Mouse (Mus musculus) liver, embryonic 14.5 days (tissue): ENCODE measurements around the gene Med29. TPM values are rescaled to one million over a fixed set of nuclear protein-coding genes. Genes with fewer than 3 reads are reported as not detected.

ENCODE experiments used
- ATAC-seq: fragments of 200-750 bp; cut with Nextera tagmentation; 2 replicates; pipeline ENCODE4 v1.8.0; 2017; ENCODE audit warnings: moderate number of reproducible peaks, mild to moderate bottlenecking, moderate library complexity; ENCODE audit not compliant: insufficient read depth
- DNase-seq, 3 experiments: peaks; one replicate each; pipeline ENCODE4 v3.0.0-alpha.2; 2012 to 2013; ENCODE audit warnings: low read depth in 3 of 3, low spot score in 3 of 3
- H3K27ac ChIP-seq: fragments of 300-500 bp; sonication (generic); 2 replicates; pipeline ENCODE4 v1.5.1; 2014; ENCODE audit warnings: moderate library complexity, mild to moderate bottlenecking, control low read depth, inconsistent platforms
- H3K27me3 ChIP-seq: fragments of 300-500 bp; sonication (generic); 2 replicates; pipeline ENCODE4 v1.6.1; 2014; ENCODE audit warnings: mild to moderate bottlenecking, low read length, moderate library complexity; ENCODE audit not compliant: control insufficient read depth, insufficient read depth
- H3K36me3 ChIP-seq: fragments of 300-500 bp; sonication (generic); replicated peaks from 2 replicates; pipeline ENCODE4 v1.6.1; 2014; ENCODE audit warnings: low read depth; ENCODE audit not compliant: control insufficient read depth, insufficient read depth
- H3K4me1 ChIP-seq, 2 experiments: fragments of 200-500 bp in 1 of 2; fragments of 300-500 bp in 1 of 2; sonication (generic) in 1 of 2; replicated peaks; 2 replicates each; pipeline ENCODE4 v1.6.1; 2012 to 2014; ENCODE audit warnings: antibody characterized with exemption in 1 of 2, inconsistent platforms in 1 of 2, low read length in 1 of 2; ENCODE audit not compliant: control insufficient read depth in 2 of 2, insufficient read depth in 2 of 2
- H3K4me2 ChIP-seq: fragments of 300-500 bp; sonication (generic); 2 replicates; pipeline ENCODE4 v1.6.1; 2014; ENCODE audit warnings: low read depth, mild to moderate bottlenecking, control low read depth, moderate library complexity
- H3K4me3 ChIP-seq, 2 experiments: fragments of 200-500 bp in 1 of 2; fragments of 300-500 bp in 1 of 2; sonication (generic) in 1 of 2; 2 replicates each; pipeline ENCODE4 v1.5.1; 2012 to 2014; ENCODE audit warnings: low read depth in 2 of 2, low read length in 2 of 2, mild to moderate bottlenecking in 2 of 2, control low read depth in 1 of 2, inconsistent platforms in 1 of 2, moderate library complexity in 1 of 2; ENCODE audit not compliant: insufficient read depth in 1 of 2
- H3K9ac ChIP-seq: fragments of 300-500 bp; sonication (generic); replicated peaks from 2 replicates; pipeline ENCODE4 v1.6.1; 2014; ENCODE audit warnings: mild to moderate bottlenecking, control low read depth, moderate library complexity
- H3K9me3 ChIP-seq: fragments of 300-500 bp; sonication (generic); 2 replicates; pipeline ENCODE4 v1.6.1; 2016; ENCODE audit warnings: low read length, mixed read lengths; ENCODE audit not compliant: control insufficient read depth
- CTCF ChIP-seq: IDR thresholded peaks from 2 replicates; pipeline ENCODE4 v1.5.1; 2016; ENCODE audit warnings: antibody characterized with exemption, low read depth, control low read depth
- EP300 ChIP-seq: IDR thresholded peaks from 2 replicates; pipeline ENCODE4 v1.6.1; 2016; ENCODE audit warnings: antibody characterized with exemption, low read depth
- WGBS: fragments of 180-500 bp; shearing (Covaris S2); extraction: QIAGEN DNeasy Blood & Tissue Kit; methylation state at CpG from one replicate; pipeline ENCODE4 v1.1.7; 2014; ENCODE audit not compliant: insufficient replicate concordance; 5-methylcytosine and 5-hydroxymethylcytosine counted together
- polyA plus RNA-seq, 2 experiments: library from polyadenylated mRNA; depleted of rRNA in 1 of 2; stranded (reverse) in 1 of 2; unstranded in 1 of 2; fragments of >200 nt; fragmentation: Nextera tagmentation in 1 of 2; extraction: Ambion mirVana in 1 of 2; gene quantifications; 2 replicates each; pipeline versions ENCODE4 v1.2.1 to v1.2.3; 2012 to 2014

Med29 gene
- polyA plus RNA-seq, 2 experiments = 21.0 to 27.2 TPM

DNA sequence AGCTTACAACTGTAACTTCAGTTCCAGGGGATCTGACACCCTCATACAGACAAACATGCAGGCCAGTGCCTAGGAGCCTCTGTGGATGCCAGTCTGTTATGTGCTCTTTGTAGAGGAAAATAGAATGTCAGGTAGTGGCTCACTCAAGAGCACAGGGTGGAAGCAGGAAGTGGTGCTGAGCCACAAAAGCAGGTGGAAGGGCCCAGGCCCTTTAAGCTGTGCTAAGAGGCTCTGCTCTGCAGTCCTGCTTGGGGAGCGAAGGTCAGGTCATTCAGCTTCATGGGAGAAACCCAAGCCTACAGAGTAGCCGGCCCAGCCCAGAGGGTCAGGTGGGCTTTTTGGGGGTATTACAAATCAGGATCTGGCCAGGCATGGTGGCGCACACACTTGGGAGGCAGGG, 37.3 kb downstream of the Med29 start:
- no peak overlapping the region for H3K27ac ChIP-seq
- peaks cover 34% of the 10 kb centered on the region for H3K36me3 ChIP-seq
- whole genome bisulfite sequencing = 81% methylated on average over 3 of the region's 3 CpGs
- no peak for ATAC-seq
- peaks cover 7 to 18% of the 10 kb centered on the region in 2 experiments for H3K4me1 ChIP-seq
- DNase-seq = no peak
- H3K9ac ChIP-seq = no peak overlapping the region
- no peak for TF ChIP-seq EP300
- no peak for TF ChIP-seq CTCF
- H3K4me2 ChIP-seq = no peak overlapping the region
- H3K27me3 ChIP-seq = no peaks in the 10 kb centered on the region
- no peaks in the 10 kb centered on the region for H3K9me3 ChIP-seq
- H3K4me3 ChIP-seq = no peak overlapping the region

DNA sequence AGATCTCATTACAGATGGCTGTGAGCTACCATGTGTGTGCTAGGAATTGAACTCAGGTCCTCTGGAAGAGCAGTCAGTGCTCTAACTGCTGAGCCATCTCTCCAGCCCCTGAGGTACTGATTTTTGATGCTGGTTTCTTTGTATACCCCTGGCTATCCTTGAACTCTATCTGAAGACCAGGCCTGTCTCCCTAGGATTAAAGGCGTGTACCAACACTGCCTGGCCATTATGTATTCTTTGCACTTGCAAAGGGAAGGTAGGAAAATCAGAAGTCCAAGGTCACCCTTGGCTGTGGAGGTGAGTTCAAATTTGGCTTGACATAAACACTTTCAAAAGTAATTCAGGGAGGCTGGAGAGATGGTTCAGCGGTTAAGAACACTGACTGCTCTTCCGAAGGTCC, 37.9 kb downstream of the Med29 start:
- DNase-seq (no peak), ATAC-seq (no peak)
- Histone ChIP-seq H3K9me3 (no peaks in the 10 kb centered on the region), H3K9ac (no peak overlapping the region), H3K27ac (no peak overlapping the region), H3K36me3 (peaks cover 34% of the 10 kb centered on the region), H3K4me1 (peaks cover 12 to 25% of the 10 kb centered on the region in 2 experiments), H3K4me2 (no peak overlapping the region), H3K4me3 (no peak overlapping the region), H3K27me3 (no peaks in the 10 kb centered on the region)
- no peak for TF ChIP-seq CTCF
- TF ChIP-seq EP300 = no peak
- 84% methylated on average over 3 of the region's 3 CpGs for WGBS

DNA sequence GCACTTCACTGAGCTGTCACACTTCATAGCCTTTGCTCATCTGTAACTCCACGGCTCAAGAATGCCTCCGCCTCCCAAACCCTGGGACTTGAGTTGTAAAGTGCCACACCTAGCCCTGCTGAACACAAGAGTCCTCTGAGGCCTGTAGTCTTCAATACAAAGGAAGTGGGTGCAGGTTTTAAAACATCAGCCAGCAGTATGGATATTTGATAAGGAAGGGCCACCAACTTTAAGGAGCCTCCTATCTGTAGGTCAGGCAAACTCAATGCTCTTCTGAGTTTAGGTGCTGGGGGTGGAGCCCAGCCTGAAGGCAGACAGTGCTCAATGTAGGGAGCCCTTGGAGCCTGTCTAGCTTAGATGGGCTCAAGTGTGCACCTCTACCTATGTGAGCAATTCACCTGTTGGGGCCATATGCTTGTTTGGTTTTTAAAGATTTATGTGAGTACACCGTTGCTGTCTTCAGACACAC, 38.4 kb downstream of the Med29 start:
- no peaks in the 10 kb centered on the region for H3K27me3 ChIP-seq
- no peaks in the 10 kb centered on the region for H3K9me3 ChIP-seq
- no peak overlapping the region for H3K9ac ChIP-seq
- H3K4me3 ChIP-seq = no peak overlapping the region
- DNase-seq (no peak), ATAC-seq (no peak)
- H3K4me2 ChIP-seq = no peak overlapping the region
- WGBS = 78% methylated on average over 3 of the region's 3 CpGs
- peaks cover 34% of the 10 kb centered on the region for H3K36me3 ChIP-seq
- no peak overlapping the region; the same call in 1 of the 2 replicates for H3K27ac ChIP-seq
- TF ChIP-seq CTCF = no peak
- no peak for TF ChIP-seq EP300
- peaks cover 14 to 28% of the 10 kb centered on the region in 2 experiments for H3K4me1 ChIP-seq

DNA sequence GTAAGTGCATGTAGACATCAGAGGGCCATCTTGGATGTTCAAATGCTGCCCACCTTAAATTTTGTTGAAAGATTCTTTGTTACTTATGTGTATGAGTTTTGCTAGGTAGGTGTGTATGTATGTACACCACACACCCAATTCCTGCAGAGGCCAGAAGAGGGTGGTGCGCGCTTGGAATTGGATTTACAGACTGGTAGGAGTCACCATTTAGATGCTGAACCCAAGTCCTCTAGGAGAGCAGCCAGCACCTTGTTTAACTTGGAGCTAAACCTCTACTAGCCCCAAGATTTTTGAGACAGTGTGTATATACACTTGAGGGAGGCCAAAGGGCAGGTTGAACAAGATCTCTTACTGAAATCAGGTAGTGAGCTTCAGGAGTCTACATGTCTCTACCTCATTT, 39.2 kb downstream of the Med29 start:
- TF ChIP-seq CTCF (no peak), EP300 (no peak)
- WGBS = 89% methylated on average over 2 of the region's 2 CpGs
- H3K9ac ChIP-seq = no peak overlapping the region
- no peak overlapping the region for H3K27ac ChIP-seq
- no peak for ATAC-seq
- no peak overlapping the region for H3K4me2 ChIP-seq
- no peaks in the 10 kb centered on the region for H3K9me3 ChIP-seq
- H3K36me3 ChIP-seq = peaks cover 34% of the 10 kb centered on the region
- no peak overlapping the region for H3K4me3 ChIP-seq
- peaks cover 14 to 27% of the 10 kb centered on the region in 2 experiments for H3K4me1 ChIP-seq
- no peaks in the 10 kb centered on the region for H3K27me3 ChIP-seq
- DNase-seq = no peak

DNA sequence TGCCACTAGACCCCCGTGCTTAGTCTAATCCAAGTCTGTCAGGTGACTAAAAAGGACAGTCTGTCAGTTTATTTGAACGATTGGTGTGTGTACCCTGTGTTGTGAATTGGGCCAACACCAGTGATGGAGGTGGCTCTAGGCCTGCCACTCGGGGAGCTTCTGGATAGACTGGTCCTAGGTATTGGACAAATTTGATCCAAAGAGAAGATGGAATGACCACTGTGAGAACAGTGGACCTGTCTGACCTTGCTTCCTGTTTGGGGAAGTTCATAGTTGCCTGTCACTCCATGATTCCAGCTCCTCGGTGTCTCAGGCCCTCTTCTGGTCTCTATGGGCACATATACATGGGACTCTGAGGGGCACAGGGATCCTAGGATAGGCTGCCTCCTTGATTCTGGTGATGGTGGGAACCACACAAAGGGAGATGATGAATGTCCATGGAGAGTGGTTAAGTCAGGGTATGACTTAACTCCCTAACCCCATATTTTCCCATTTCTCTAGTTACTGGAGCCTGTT, 40.8 kb downstream of the Med29 start:
- Histone ChIP-seq H3K27ac (peak overlapping the region; percentile 66), H3K4me3 (peak overlapping the region; percentile 83 to 98), H3K4me2 (peak overlapping the region; percentile 90), H3K9me3 (no peaks in the 10 kb centered on the region), H3K9ac (peak overlapping the region; percentile 99), H3K4me1 (peaks cover 14 to 19% of the 10 kb centered on the region in 2 experiments), H3K27me3 (no peaks in the 10 kb centered on the region), H3K36me3 (peaks cover 34% of the 10 kb centered on the region)
- TF ChIP-seq EP300 (no peak), CTCF (0 out of 2 replicates have a peak, but pooled peaks have one; percentile 19)
- 9% methylated on average over 4 of the region's 4 CpGs for WGBS
- DNase-seq = no peak
- ATAC-seq = no peak
